Mouse (Mus musculus) G1E (cell line): ENCODE results near the gene Pde4d.

Experiments used
- CTCF ChIP-seq: IDR thresholded peaks from 2 replicates; pipeline ENCODE4 v1.5.1; 2012; ENCODE audit warnings: low read depth, low read length, inconsistent platforms, mixed read lengths
- GATA1 ChIP-seq: IDR thresholded peaks from 2 replicates; pipeline ENCODE4 v1.6.1; 2012; ENCODE audit warnings: borderline replicate concordance, low read length, inconsistent platforms, mixed read lengths
- POLR2AphosphoS5 ChIP-seq: IDR thresholded peaks from 2 replicates; pipeline ENCODE4 v1.6.1; 2012; ENCODE audit warnings: low read depth, low read length, inconsistent platforms; ENCODE audit not compliant: insufficient replicate concordance

- TF ChIP-seq GATA1 (no peak), CTCF (no peak), POLR2AphosphoS5 (no peak)
These were observed 485.1 kb downstream of the Pde4d start for GRCm38 (mm10) chr13:108934854-108935253.
